Mouse (Mus musculus): ENCODE results near the gene Klf3.

Gene Klf3

DNA sequence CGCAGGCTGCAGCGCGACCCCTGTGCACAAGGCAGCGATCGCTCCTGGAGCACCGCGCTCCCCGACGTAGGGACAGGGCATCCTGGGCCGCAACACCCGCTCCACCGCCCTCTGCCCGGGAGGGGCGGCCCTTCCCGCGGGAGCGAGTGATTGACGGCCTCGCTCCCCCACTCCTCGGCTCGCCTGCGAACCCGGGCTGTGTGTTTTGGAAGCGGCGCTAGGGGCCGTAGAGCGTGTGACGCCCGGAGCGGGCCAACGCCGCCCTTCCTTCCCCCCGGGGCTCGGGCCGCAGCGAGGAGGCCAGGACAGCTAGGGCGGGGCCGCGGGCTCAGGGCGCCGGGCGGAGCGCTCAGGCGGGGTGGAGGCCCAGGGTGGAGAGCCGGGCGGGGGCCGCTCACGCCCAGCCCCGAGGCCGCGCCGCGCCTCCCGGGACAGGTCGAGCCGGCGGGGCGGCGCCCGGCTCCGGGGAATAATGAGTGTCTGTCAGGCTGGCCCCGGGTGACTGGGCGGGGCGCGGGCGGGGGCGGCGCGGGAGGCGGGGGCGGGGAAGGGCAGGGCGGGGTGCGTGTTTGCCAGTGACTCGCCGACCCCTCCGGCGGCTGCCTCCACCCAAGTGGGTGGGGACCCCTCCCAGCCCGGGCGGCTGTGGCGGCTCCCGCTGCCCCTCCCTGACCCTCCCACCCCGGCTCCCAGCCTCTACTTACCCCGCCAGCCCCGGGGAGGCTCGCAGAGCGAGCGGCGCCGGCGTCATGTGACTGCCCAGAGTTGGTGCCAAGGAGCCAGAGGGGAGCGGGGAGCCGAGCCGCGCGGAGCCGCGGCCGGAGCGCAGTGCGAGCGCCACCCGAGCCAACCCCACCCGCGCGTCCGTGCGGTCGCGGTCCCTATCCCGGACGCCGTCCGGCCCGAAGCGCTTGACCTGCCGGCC, at the start of gene Klf3:
TSS of gene Klf3 (plus strand) at position 594 of the 925 bp plus-strand sequence.
- DNase-seq: peak; percentile 95 to 96

DNA sequence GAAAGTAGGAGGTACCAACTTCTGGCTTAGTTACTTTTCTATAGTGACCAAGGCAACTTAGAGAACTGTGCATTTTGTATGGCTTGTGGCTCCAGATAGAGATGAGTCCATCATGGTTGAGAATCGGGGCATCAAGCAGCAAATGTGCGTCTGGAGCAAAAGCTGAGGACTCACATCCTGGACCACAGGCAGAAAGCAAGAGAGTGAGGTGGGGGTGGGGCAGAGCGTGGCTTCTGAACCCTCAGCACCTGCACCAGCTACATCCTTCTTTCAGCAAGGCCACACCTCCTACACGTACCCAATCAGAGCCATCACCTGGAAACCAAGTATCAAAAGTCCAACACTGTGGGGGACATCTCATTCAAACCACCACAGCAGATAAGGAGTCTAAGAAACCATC, 40.9 kb upstream of the Klf3 start:
- DNase-seq: no peak

DNA sequence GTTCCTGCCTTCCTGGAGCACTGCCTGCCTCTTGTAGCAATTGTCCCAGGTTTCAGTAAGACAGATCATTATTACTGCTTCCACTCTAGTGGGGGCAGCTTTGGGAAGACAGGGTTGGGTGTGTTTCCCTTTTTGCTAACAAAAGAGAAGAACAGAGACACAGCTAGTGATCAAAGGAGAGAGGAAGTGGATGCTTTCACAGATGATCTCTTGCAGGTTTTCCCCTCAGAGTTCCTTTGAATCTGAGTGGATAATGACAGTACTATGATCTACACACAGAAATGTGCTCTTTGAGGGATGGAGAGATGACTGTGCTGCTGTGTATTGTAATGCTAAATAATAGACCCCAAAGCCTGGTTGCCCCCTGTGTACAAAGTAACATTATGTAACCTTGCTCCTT, 38.7 kb upstream of the Klf3 start:
- no peak for DNase-seq

DNA sequence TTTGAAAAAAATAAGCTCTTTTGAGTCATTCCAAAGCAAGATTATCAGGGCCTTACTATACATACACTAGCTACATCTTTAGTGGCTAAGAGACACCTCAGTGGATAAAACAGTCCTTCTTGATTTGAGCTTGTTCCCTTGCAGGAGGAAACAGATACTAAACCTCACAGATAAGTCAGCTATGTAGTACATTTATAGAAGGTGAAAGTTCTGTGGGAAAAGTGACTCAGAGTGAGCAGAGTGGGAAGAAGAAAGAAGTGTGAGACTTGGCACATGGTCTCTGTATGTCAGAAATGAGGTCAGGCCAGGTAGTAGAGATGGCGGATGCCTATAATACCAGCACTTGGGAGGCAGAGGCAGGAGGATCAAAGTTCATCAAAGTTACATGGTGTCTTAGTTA, 37.4 kb upstream of the Klf3 start:
- DNase-seq: no peak

DNA sequence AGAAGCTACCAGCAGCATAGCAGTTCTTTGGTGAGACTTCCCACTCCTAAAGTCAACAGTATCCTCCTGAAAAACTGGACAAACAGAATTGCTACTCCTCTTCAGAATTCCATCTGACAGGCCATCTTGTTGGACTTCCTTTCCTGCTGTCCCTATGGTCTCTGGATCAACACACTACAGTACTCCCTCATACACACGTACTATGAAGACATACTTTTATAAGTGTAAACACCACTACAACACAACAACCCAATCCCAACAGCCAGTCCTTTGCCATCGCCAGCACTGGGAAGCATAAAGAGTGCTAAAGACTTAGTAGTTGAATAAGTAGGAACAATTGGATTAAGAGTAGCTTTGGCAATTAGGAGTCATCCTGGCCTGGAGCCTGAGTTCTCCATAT, 36.6 kb upstream of the Klf3 start:
- DNase-seq: no peak

DNA sequence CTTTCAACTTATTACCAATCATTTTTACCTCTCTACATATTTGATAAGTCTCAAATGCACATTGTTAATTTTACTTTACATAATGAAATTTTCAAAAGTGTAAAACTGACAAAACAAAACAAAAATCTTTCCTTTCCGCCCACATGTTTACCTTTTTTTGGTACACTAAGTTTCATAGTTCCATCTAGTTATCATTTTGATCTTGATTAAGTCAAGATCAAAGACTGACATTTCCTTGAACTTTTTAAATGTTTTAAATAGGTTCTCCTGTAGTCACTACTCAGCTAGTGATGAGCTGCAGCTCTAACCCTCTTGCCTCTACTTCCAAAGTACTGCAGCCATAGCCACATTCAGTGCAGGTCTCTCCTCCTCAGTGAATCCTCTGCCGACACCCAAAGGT, 31.6 kb upstream of the Klf3 start:
- DNase-seq: no peak

DNA sequence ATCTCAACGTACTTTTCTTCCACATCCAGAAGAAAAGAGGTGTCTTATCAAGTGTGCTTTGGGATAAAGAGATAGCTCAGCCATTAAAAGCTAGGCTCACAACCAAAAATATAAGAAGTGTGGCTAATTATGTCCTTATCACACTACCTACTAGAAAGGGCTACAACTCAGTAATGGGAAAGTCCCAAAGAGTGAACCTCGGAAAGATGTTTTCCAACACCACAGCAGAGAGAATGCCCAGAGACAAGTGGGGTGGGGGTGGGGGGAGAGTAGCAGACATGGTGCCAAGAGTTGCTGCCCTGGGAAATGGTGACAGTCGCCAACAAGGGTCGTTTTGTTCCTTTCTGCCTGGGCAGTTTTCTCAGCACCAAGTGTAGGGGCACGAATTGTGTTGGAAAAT, 25.0 kb upstream of the Klf3 start:
- DNase-seq: no peak

DNA sequence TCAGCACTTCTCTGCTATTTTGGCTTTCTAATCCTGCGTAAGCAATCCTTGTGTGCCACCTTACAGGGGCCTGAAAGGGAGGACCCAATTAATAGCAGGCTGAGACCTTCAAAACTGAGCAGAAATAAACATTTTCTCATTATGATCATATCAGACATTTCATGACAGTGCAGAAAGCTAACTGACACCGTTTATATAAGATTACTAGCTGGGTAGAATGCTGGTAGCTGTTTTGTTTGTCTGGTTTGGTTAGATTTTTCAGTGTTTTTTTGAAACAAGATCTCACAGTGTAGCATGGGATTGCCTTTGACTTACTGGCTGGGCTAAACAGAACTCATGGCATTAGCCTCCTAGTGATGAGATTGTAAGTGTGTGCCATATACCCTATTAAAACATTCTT, 23.9 kb upstream of the Klf3 start:
- no peak for DNase-seq

DNA sequence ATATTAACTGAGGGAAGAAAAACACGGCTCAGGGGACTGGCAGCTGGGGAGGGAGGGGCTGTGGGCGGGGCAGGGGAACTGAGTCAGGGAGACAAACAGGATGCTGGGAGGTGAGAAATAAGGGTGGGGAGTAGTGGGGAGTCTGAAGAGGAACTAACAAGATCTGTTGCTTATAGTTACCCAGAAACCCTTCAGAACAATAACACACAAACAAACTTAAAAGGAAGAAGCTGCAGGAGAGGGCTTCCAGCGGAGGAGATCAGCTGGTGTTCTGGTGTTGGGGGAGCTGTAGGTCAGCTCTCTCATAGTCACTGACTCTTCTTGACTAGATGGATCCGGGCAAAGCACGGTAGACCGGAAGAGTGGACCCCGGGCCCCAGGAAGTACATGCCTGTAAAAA, 22.4 kb upstream of the Klf3 start:
- no peak for DNase-seq

DNA sequence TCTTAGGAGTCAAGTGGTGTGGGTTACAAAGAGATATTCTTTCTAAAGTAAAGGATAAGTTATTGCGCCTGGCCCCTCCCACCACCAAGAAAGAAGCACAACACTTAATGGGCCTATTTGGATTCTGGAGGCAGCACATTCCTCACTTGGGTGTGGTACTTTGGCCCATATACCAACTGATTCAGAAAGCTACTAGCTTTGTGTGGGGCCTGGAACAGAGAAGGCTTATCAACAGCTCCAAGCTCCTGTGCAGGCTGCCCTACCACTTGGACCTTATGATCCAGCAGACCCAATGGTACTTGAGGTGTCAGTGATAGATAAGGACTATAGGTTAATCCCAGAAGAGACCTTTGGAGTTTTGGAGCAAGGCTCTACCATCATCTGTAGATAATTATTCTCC, 15.0 kb upstream of the Klf3 start:
- no peak for DNase-seq

DNA sequence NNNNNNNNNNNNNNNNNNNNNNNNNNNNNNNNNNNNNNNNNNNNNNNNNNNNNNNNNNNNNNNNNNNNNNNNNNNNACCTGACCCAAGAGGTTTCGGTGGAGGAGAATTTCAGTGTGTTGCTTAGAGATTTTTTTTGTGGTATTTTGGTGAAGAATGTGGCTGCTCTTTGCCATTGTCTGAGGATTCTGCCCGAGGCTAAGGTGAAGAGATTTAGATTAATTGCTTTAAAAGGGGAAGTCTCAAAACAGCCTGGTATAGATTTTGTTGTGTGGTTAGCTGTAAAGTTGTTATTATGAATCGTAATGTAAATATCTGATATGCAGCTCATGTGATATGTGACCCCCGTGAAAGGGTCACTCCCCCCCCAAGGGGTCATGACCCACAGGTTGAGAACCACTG, 5.0 kb upstream of the Klf3 start:
- DNase-seq: no peak

DNA sequence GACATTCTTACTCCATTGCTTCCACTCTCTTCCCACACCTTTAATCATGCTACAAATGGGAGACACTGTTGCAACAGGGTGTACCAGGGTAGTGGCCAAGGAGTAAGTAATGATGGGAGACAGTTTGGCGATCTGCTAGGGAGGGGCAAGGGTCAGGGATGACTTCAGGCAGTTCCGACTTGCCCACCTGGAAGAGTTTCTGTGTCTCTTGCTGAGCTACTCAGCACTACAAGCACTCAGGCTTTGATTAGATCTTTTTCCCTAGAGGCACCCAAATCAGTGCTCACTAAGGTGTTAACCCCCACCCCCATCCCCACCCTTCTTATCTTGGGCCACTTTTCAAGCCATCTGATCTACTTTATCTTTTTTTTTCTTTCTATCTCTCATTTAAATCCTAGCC, 1.6 kb upstream of the Klf3 start:
- no peak for DNase-seq

DNA sequence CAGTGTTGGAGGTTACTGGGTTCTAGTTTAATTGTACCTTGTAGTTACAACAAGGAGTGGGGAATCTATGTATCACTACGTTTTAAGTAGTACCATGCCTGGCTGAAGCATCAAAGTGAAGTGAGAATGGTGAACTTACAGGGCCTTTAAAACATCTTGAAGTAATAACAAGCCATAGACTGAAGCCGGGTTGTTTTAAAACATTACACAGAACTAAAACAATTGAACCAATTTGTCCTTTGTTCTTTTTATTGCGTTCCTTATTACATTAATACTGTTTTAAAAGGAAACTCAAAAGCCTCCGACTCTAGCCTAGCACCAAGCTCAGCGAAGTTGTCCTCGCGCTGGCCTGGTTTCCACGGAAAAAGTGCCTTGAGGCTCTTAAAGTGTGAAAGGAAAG, 1.0 kb upstream of the Klf3 start:
- DNase-seq: no peak

DNA sequence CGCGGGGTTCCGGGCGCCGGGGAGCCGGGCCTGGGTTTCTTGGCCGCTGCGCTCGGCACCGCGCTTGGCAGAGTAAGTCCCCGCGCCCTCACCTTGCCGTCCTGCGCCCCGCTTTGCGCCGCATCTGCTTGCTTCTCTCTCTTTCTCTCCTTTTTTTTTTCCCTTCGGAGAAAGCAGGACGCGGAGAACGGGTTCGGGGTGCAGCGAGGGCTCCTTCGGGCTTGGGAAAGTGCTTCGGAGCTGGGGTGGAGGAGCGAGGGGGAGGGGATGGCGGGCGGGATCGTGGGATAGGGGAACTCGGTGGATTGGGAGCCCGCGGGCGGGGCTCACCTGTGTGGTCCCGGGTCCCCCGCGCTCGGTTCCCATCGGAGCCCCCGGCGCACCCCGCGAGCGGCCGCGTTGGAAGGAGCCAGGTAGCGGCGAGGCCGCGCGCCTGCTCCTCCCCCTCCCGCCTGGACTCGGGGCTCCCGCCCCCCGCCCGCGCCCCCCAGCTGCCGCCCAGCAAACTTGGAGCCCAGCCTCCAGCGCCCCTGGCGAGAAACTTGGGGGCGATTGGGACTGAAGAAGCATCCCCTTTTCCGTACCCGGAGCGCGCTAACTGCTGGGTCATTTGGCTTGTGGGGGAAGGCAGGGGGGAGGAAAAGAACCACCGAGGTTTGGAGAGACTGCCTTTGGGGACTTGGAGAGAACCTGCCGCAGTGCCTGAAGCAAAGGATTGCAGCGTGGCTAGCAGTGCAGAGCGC, 703 bp downstream of the Klf3 start:
- peak; percentile 37 to 64 for DNase-seq

DNA sequence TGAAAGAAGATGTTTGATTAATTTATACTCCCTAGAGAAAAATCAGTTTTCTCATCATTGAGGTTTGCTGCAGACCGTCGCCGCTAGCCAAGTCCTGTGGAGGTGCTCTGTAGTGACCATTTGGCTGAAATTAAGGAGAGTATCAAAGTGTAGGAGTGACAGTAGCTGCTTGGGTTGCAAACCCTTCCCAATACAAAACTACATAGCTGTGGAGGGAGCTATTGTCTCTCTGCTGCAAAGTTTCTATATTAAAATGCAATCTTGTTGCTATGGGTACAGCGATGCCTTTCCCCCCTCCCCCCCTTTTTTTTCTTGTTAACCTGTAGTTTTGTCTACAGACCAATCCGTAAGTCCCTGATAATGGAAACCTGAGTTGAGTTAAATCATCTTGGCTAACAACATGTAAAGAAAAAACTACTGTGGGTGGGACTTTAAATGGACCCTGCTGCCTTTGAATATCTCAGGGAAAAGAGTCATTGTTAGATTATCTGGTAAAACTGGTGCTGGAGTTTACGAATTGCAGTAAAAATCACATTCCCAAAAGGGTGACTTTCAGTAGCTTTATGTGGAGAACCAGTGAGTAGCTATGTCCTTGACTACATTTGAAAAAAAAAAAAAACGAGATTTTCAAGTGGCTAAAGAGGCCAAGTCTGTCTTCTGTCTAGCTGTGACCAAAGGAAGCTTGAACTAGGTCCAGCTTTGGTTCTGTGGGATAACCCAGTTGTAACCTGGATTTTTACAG, 2.1 kb downstream of the Klf3 start:
- DNase-seq: no peak

DNA sequence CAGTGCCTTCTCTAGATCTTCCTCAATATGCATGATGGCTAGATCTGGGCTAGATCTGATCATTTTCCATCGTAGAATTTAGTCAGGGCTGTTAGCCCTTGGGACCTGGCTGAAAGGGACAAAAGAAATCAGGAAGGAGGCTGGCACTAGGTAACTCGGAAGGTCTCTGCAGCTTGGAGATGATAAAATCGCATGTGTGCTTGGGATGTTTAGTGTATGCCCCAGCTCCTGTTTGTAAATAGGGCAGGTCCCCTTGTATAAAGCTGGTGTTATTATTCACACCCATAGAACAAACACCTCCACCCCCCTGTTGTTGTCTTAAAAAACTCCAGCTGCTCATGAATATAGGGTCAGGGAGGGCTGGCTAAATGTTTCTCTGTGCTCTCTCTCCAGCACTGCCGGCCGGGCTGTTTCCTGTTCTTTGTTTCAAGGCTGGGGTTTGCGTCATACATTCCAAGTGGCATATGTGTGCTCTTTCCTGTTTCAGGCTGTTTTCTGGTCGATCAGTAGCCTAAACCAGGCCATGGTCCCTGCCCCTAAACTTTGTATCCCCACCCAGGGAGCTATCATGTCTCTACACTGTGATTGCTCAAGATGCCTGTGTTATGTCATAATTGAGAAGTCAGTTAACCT, 2.8 kb downstream of the Klf3 start:
- DNase-seq: peak; percentile 77 to 91

DNA sequence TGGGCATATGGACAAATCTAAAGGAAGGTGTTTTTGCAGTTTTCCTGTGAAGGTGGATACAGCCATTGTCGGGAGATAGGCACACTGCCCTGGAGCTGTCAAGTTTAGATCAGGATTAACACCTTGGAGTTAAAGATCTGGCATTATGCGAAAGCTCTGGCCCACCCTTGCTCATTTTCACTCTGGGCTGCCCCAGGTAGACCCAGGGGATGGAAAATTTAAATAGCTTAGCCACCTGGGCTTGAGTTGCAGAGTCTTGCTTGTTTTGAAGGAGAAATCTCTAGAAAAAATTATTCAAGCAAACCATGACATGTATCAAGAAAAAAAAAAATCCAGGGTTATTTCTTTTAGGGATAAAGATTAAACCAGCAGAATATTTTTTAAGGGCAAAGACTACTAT, 3.4 kb downstream of the Klf3 start:
- DNase-seq: no peak

DNA sequence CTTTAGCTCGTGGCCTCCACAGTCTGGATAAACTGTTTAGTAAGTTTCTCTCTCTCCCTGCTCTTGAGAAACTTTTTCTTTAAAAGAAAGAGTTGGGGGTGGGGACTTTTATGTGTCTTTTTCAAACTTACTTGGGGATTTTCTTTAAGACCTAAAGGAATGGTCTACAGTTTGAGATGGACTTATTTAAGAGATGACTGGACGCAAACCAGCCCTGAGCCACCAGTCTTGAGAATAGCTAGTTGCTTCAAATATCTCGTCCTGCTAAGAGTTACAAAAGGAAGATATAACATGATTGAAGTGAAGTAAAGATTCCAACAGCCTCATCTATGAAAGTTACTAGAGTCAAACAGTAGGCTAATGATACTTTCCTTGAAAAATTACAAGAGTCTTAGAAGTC, 4.0 kb downstream of the Klf3 start:
- DNase-seq: no peak

DNA sequence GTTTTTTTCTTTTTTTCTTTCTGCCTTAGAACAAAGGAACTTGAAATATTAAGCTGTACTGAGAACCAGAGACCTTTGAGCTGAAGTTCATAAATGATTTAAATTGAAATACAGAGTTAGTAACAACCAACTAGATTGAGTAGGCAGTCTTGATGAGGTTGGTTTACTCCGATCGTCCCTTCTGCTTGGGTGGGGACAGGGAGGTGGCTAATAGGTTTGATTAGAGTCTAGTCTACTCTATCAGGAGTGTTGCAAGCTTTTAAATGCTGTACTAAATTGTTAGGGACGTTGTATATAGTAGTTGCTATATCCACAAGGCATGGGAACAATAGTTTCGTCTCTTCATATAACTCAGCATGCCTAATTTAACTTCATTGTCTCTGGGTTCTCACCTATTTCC, 4.4 kb downstream of the Klf3 start:
- no peak for DNase-seq

DNA sequence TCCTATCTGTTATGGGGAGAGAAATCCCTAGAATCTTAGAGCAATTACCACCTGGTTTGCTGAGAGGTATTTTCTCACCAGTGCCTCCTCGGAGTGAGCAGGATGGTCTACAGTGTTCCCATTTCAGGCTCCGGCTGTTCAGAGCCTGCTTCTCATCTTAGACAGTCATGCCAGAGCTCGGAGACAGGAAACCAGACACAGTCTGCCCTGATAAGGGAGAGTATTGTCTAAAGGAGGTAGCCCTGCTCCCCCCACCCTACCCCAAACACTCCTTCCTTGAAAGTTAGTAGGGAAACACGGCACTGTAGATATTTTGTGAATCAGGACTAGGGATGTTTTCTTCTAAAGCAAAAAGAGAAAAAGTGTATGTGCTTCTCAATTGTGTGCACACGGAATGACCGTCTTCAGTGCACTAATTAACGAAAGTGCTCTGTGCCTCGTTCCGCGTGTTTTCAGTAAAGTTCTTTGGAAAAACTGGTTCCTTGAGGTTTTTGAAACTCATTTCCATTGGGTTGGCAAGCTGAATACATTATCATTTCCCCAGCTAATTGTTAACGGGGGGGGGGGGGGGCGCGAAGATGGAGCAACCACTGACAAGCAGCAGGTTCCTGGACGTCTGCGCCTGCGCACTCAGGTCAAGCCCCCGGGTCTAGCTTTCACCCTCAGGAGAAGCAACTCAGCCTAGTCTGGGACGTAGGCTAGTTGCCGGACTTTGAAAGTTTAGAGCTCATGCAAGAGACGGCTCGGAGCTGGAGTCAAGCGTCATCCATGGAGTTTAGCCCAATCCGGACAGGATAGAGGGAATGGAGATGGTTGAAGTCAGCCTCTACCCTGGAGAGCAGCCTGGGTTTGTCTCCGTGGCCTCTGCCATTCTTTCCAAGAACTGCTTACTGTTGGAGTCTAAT, 5.2 kb downstream of the Klf3 start:
- DNase-seq: peak; percentile 54 to 55

DNA sequence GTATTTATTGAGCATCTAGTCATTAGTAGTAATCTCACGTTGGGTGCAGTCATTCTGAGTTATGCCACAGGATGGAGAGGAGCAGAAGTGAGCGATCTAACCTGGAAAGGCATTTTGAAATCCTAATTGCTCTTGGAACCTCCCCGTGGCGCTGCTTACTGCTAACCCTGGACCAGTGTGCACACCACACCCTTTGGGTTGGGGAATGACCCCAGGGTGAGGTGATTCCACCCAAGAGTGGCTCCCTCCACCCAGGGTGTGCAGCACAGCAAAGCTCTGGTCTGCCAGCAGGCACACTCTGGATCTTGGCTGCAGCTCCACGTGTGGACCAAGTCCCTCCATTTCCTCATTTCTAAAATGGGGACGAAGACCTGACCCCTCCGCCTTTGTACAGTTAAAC, 6.1 kb downstream of the Klf3 start:
- no peak for DNase-seq

DNA sequence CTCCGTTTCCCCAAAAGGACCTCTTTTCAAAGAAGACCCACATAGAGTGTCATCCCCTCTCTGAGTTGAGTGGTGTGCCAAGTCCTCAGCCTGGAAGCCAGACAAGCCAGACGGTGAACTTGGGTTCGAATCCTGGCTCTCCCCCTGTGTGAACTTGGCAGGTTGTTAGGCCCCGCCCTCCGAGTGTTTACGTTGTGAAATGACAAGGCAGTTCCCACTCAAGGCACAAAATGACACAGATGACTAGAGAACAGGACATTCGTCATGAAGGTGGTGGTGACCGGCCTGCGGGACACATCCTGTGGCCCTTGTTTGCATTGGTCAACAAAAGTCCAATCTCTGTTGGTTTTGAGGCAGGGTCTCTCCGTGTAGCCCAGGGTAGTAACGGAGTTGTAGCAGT, 6.7 kb downstream of the Klf3 start:
- no peak for DNase-seq

All from kidney, postnatal 36 days (tissue).